Mouse (Mus musculus) heart, embryonic 12.5 days (tissue): ENCODE data around the gene Gm17018. TPM values are rescaled to one million over a fixed set of nuclear protein-coding genes. Genes with fewer than 3 reads are reported as not detected.

Experiments
- ATAC-seq: fragments of 200-750 bp; cut with Nextera tagmentation; 2 replicates; pipeline ENCODE4 v1.8.0; 2017; ENCODE audit warnings: moderate TSS enrichment, moderate library complexity; ENCODE audit not compliant: insufficient number of reproducible peaks, low FRiP score
- H3K27ac ChIP-seq: fragments of 300-500 bp; sonication (generic); 2 replicates; pipeline ENCODE4 v1.5.1; 2016; ENCODE audit warnings: mild to moderate bottlenecking, moderate library complexity; ENCODE audit not compliant: poor library complexity, severe bottlenecking
- H3K27me3 ChIP-seq: fragments of 300-500 bp; sonication (generic); replicated peaks from 2 replicates; pipeline ENCODE4 v1.6.1; 2016; ENCODE audit warnings: mild to moderate bottlenecking, moderate library complexity
- H3K36me3 ChIP-seq: fragments of 300-500 bp; sonication (generic); 2 replicates; pipeline ENCODE4 v1.6.1; 2016; ENCODE audit warnings: mild to moderate bottlenecking, moderate library complexity
- H3K4me1 ChIP-seq: fragments of 300-500 bp; sonication (generic); replicated peaks from 2 replicates; pipeline ENCODE4 v1.6.1; 2016; ENCODE audit warnings: mild to moderate bottlenecking
- H3K4me2 ChIP-seq: fragments of 300-500 bp; sonication (generic); 2 replicates; pipeline ENCODE4 v1.6.1; 2016; ENCODE audit warnings: mild to moderate bottlenecking, moderate library complexity
- H3K4me3 ChIP-seq: fragments of 300-500 bp; sonication (generic); 2 replicates; pipeline ENCODE4 v1.5.1; 2016; ENCODE audit warnings: mild to moderate bottlenecking
- H3K9ac ChIP-seq: fragments of 300-500 bp; sonication (generic); 2 replicates; pipeline ENCODE4 v1.6.1; 2016; ENCODE audit warnings: mild to moderate bottlenecking, moderate library complexity
- H3K9me3 ChIP-seq: fragments of 300-500 bp; sonication (generic); replicated peaks from 2 replicates; pipeline ENCODE4 v1.6.1; 2016; ENCODE audit warnings: mild to moderate bottlenecking, moderate library complexity
- WGBS: fragments of 180-500 bp; shearing (Covaris S2); methylation state at CpG from one replicate; pipeline ENCODE4 v1.1.7; 2016; 5-methylcytosine and 5-hydroxymethylcytosine counted together
- polyA plus RNA-seq: library from polyadenylated mRNA; unstranded; fragments of >200 nt; fragmentation: Nextera tagmentation; extraction: Ambion mirVana; gene quantifications from 2 replicates; pipeline ENCODE4 v1.2.1, GENCODE M21; 2016

The Gm17018 gene
- polyA plus RNA-seq, 1 experiment from 2014 or later = 33.6 TPM

DNA sequence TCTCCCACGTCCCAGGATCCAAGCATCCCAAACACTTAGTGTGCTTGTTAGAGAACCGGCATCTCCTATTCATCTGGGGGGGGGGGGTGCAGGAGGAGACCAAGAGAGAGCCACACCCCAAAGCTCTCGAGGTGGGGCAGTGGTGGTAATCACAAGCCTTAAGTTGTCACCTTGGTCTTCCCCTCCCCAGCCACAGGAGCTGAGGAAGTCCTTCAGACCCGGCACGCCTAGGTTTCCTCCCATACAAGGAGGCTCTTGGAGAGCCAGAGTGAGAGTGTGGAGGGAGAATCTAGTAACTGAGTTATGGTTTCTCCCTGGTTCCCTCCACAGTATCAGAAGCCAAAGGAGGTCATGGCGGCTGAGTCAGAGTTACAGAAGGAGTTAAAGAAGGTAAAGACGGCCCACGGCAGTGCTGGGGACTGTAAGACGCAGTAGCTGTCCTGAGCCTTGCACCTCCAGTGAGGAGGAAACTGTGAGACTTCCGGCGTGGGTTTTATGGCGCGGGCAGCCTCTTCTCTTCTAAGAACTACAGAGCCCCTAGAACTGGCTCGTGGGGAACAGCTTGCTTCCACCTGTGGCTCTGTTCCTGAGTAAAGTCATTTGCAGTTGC, 16.8 kb downstream of the Gm17018 start:
- peaks cover 62% of the 10 kb centered on the region for H3K4me1 ChIP-seq
- no peak overlapping the region for H3K9ac ChIP-seq
- H3K4me3 ChIP-seq = no peak overlapping the region
- no peaks in the 10 kb centered on the region for H3K27me3 ChIP-seq
- no peaks in the 10 kb centered on the region for H3K9me3 ChIP-seq
- ATAC-seq = no peak
- 68% methylated on average over 14 of the region's 14 CpGs for WGBS
- H3K36me3 ChIP-seq = peaks cover 43% of the 10 kb centered on the region
- H3K27ac ChIP-seq = no peak overlapping the region
- H3K4me2 ChIP-seq = no peak overlapping the region

DNA sequence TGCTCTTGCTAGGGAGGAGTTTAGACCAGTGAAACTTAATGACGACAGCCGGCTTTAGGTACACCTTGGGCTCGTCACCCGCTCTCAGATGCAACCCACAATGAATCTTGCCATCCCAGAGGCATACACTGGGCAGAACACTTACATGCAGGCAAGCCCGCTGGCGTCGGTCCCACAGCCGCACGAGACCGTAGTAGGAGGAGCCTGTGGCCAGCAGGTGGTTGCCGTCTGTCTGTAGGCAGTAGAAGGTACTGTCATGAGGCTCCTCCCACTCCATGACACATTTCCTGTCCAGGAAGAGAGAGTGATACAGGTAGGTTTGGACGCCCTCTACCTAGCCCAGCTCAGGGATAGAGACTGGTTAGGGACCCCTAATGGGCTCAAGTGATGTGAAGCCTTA, 18.6 kb downstream of the Gm17018 start:
- H3K27ac ChIP-seq = no peak overlapping the region
- H3K4me1 ChIP-seq = peaks cover 61% of the 10 kb centered on the region
- H3K4me3 ChIP-seq = no peak overlapping the region
- H3K9ac ChIP-seq = 0 out of 2 replicates have a peak overlapping the region, but pooled peaks have one; percentile 21
- peaks cover 44% of the 10 kb centered on the region for H3K36me3 ChIP-seq
- no peaks in the 10 kb centered on the region for H3K9me3 ChIP-seq
- no peaks in the 10 kb centered on the region for H3K27me3 ChIP-seq
- 83% methylated on average over 12 of the region's 12 CpGs for WGBS
- no peak overlapping the region for H3K4me2 ChIP-seq
- ATAC-seq = no peak

- no peak for ATAC-seq
- no peaks in the 10 kb centered on the region for H3K27me3 ChIP-seq
- no peaks in the 10 kb centered on the region for H3K9me3 ChIP-seq
- 67% methylated on average over 7 of the region's 7 CpGs for WGBS
- peaks cover 57% of the 10 kb centered on the region for H3K4me1 ChIP-seq
- H3K4me2 ChIP-seq = no peak overlapping the region
- peaks cover 44% of the 10 kb centered on the region for H3K36me3 ChIP-seq
- H3K9ac ChIP-seq = peak overlapping the region; percentile 21; the same call in 1 of the 2 replicates
- no peak overlapping the region for H3K4me3 ChIP-seq
- H3K27ac ChIP-seq = no peak overlapping the region
Measured at GRCm38 (mm10) chr19:45579416-45579815, 19.0 kb downstream of the Gm17018 start.

GRCm38 (mm10) chr19:45580235-45580634, 19.8 kb downstream of the Gm17018 start:
- Histone ChIP-seq H3K9me3 (no peaks in the 10 kb centered on the region), H3K4me1 (peaks cover 49% of the 10 kb centered on the region), H3K4me2 (no peak overlapping the region), H3K27me3 (no peaks in the 10 kb centered on the region), H3K36me3 (peaks cover 47% of the 10 kb centered on the region), H3K9ac (no peak overlapping the region), H3K4me3 (no peak overlapping the region), H3K27ac (no peak overlapping the region)
- WGBS = 64% methylated on average over 12 of the region's 12 CpGs
- no peak for ATAC-seq

- Histone ChIP-seq H3K9ac (no peak overlapping the region), H3K36me3 (peaks cover 49% of the 10 kb centered on the region), H3K27ac (no peak overlapping the region), H3K27me3 (no peaks in the 10 kb centered on the region), H3K9me3 (no peaks in the 10 kb centered on the region), H3K4me3 (no peak overlapping the region), H3K4me2 (no peak overlapping the region), H3K4me1 (peaks cover 44% of the 10 kb centered on the region)
- 52% methylated on average over 3 of the region's 3 CpGs for WGBS
- ATAC-seq = no peak
Measured at GRCm38 (mm10) chr19:45581257-45581656, 20.8 kb downstream of the Gm17018 start.

GRCm38 (mm10) chr19:45582161-45582560, 21.7 kb downstream of the Gm17018 start:
- WGBS = 31% methylated on average over 8 of the region's 8 CpGs
- Histone ChIP-seq H3K4me3 (no peak overlapping the region), H3K9ac (no peak overlapping the region)

GRCm38 (mm10) chr19:45583136-45583535, 22.7 kb downstream of the Gm17018 start:
- Histone ChIP-seq H3K9ac (no peak overlapping the region), H3K4me3 (no peak overlapping the region), H3K36me3 (peaks cover 41% of the 10 kb centered on the region), H3K27me3 (no peaks in the 10 kb centered on the region), H3K9me3 (no peaks in the 10 kb centered on the region), H3K4me1 (peaks cover 41% of the 10 kb centered on the region), H3K4me2 (no peak overlapping the region), H3K27ac (no peak overlapping the region)
- 86% methylated on average over 6 of the region's 6 CpGs for WGBS
- no peak for ATAC-seq

More at GRCm38 (mm10) chr19:45582161-45582560, 21.7 kb downstream of the Gm17018 start:
- no peaks in the 10 kb centered on the region for H3K9me3 ChIP-seq
- no peak overlapping the region for H3K4me2 ChIP-seq
- H3K27ac ChIP-seq = no peak overlapping the region
- H3K4me1 ChIP-seq = peaks cover 42% of the 10 kb centered on the region
- no peaks in the 10 kb centered on the region for H3K27me3 ChIP-seq
- no peak for ATAC-seq
- peaks cover 46% of the 10 kb centered on the region for H3K36me3 ChIP-seq

GRCm38 (mm10) chr19:45584856-45585620, 24.6 kb downstream of the Gm17018 start:
- peaks cover 30% of the 10 kb centered on the region for H3K4me1 ChIP-seq
- no peak for ATAC-seq
- WGBS = 70% methylated on average over 9 of the region's 9 CpGs
- no peak overlapping the region for H3K4me2 ChIP-seq
- no peak overlapping the region for H3K4me3 ChIP-seq
- H3K9ac ChIP-seq = no peak overlapping the region
- no peak overlapping the region for H3K27ac ChIP-seq
- no peaks in the 10 kb centered on the region for H3K9me3 ChIP-seq
- no peaks in the 10 kb centered on the region for H3K27me3 ChIP-seq
- peaks cover 30% of the 10 kb centered on the region for H3K36me3 ChIP-seq

DNA sequence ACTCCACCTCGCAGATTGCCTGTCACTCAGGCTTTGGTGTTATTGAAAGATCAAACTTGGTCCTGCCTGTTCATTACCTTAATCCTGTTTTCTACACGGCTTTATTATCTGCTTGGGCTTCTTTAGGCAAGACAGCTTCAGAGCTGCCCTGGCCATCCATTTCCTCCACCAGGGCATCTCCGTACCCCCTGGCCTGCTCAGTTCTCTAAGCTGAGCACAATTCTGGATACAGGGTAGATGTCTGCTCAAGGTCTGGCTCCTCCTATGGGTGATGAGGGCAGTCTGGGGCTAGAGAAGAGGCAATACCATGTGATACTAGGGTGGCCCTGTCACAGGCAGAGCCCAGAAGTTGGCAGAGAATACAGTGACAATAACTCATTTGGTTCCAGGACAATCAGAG, 26.4 kb downstream of the Gm17018 start:
- H3K27me3 ChIP-seq = no peaks in the 10 kb centered on the region
- 43% methylated on average over 3 of the region's 3 CpGs for WGBS
- no peaks in the 10 kb centered on the region for H3K9me3 ChIP-seq
- H3K27ac ChIP-seq = no peak overlapping the region
- H3K4me3 ChIP-seq = no peak overlapping the region
- peaks cover 31% of the 10 kb centered on the region for H3K36me3 ChIP-seq
- no peak for ATAC-seq
- H3K4me1 ChIP-seq = peaks cover 21% of the 10 kb centered on the region
- no peak overlapping the region for H3K9ac ChIP-seq
- H3K4me2 ChIP-seq = no peak overlapping the region

DNA sequence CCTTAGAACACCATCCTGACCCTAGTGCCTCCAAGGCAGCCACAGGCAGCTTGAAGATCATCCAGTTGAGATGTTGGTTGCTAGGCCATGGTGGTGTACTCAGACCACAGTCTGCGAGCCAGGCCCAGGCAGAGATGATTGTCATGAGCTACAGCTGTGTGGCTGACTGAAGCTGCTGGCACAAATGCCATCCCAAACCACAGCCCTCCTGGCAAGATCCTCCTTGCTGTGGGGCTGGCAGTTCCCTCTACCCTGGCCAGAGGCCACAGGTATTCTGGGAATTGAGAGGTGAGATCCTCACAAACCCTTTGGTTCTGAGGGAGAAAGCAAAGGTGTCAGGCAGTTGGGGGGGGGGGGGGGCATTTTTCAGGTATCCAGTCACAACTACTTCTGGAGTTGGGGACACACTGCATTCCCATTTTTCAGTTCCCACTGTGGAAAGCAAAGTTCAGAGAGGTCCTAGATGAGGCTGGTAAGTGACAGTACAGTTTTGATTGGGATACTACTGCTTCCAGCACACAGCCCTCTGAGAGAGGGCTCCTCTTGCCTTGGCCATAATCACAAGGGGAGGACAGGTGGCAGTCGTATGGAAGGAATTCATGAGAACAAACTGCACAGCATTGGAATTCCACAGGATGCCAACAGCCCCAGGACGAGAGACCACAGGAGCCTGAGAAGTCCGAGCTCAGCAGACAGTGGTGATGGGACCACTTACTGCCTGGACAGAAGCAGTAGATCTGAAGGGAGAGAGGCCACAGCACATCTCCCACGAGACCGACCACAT, 27.3 kb downstream of the Gm17018 start:
- no peak for ATAC-seq
- Histone ChIP-seq H3K27ac (no peak overlapping the region), H3K27me3 (no peaks in the 10 kb centered on the region), H3K4me1 (peaks cover 16% of the 10 kb centered on the region), H3K9me3 (no peaks in the 10 kb centered on the region), H3K4me2 (no peak overlapping the region), H3K4me3 (no peak overlapping the region), H3K36me3 (peaks cover 36% of the 10 kb centered on the region), H3K9ac (no peak overlapping the region)
- WGBS = 69% methylated on average over 6 of the region's 6 CpGs

DNA sequence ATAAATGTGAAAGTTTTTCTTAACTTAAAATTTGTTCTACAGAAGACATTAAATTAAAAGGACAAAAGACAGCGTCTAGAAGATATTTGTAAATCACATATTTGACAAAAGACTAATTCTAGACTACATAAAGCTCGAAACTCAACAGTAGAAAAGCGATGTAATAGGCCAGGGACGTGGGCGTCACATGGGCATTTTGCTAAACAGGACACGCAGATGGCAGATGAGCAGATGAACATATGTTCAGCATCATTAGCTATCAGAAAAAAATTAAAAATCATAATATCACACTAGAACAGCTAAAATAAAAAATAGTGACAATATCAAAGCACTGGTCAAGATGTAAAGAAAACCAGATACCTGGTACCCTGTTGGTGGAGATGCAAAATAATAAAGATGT, 29.3 kb downstream of the Gm17018 start:
- Histone ChIP-seq H3K4me3 (no peak overlapping the region), H3K27ac (no peak overlapping the region), H3K27me3 (no peaks in the 10 kb centered on the region), H3K4me2 (no peak overlapping the region), H3K9me3 (no peaks in the 10 kb centered on the region), H3K9ac (no peak overlapping the region), H3K36me3 (peaks cover 30% of the 10 kb centered on the region), H3K4me1 (peaks cover 16% of the 10 kb centered on the region)
- 88% methylated on average over 6 of the region's 6 CpGs for WGBS
- ATAC-seq = no peak
